Mouse (Mus musculus) heart, embryonic 14.5 days (tissue): Measurements from ENCODE around the gene Pik3r6. TPM values are rescaled to one million over a fixed set of nuclear protein-coding genes. Genes with fewer than 3 reads are reported as not detected.
A peak's percentile ranks its signal among the peaks of the same experiment; 100 is the strongest.

ENCODE experiments used
- ATAC-seq: fragments of 200-750 bp; cut with Nextera tagmentation; 2 replicates; pipeline ENCODE4 v1.8.0; 2017; ENCODE audit warnings: low read depth, moderate TSS enrichment; ENCODE audit not compliant: insufficient number of reproducible peaks, insufficient read depth, low FRiP score
- H3K27ac ChIP-seq, 2 experiments: fragments of 200-500 bp in 1 of 2; fragments of 300-500 bp in 1 of 2; sonication (generic) in 1 of 2; replicated peaks in 1 of 2; 2 replicates each; pipeline ENCODE4 v1.5.1; 2012 to 2014; ENCODE audit warnings: low read depth in 2 of 2, low read length in 2 of 2, control low read depth in 1 of 2, mild to moderate bottlenecking in 1 of 2, mixed read lengths in 1 of 2; ENCODE audit not compliant: control insufficient read depth in 1 of 2, insufficient read depth in 1 of 2
- H3K27me3 ChIP-seq: fragments of 300-500 bp; sonication (generic); 2 replicates; pipeline ENCODE4 v1.6.1; 2014; ENCODE audit warnings: mild to moderate bottlenecking, low read length, control low read depth; ENCODE audit not compliant: control insufficient read depth, insufficient read depth
- H3K36me3 ChIP-seq: fragments of 300-500 bp; sonication (generic); 2 replicates; pipeline ENCODE4 v1.6.1; 2014; ENCODE audit warnings: mild to moderate bottlenecking, control low read depth, low read length, mixed read lengths; ENCODE audit not compliant: control insufficient read depth, insufficient read depth
- H3K4me1 ChIP-seq, 2 experiments: fragments of 200-500 bp in 1 of 2; fragments of 300-500 bp in 1 of 2; sonication (generic) in 1 of 2; 2 replicates each; pipeline ENCODE4 v1.6.1; 2012 to 2014; ENCODE audit warnings: low read length in 2 of 2, control low read depth in 1 of 2, mixed read lengths in 1 of 2; ENCODE audit not compliant: control insufficient read depth in 2 of 2, insufficient read depth in 2 of 2
- H3K4me2 ChIP-seq: fragments of 300-500 bp; sonication (generic); 2 replicates; pipeline ENCODE4 v1.6.1; 2014; ENCODE audit warnings: mild to moderate bottlenecking, low read length
- H3K4me3 ChIP-seq, 2 experiments: fragments of 200-500 bp in 1 of 2; fragments of 300-500 bp in 1 of 2; sonication (generic) in 1 of 2; 2 replicates each; pipeline ENCODE4 v1.5.1; 2012 to 2014; ENCODE audit warnings: low read length in 2 of 2, mild to moderate bottlenecking in 2 of 2, control low read depth in 1 of 2, low read depth in 1 of 2, moderate library complexity in 1 of 2; ENCODE audit not compliant: control insufficient read depth in 1 of 2, insufficient read depth in 1 of 2
- H3K9ac ChIP-seq: fragments of 300-500 bp; sonication (generic); 2 replicates; pipeline ENCODE4 v1.6.1; 2014; ENCODE audit warnings: mild to moderate bottlenecking, low read length
- H3K9me3 ChIP-seq: fragments of 300-500 bp; sonication (generic); 2 replicates; pipeline ENCODE4 v1.6.1; 2016; ENCODE audit warnings: low read length, control low read depth; ENCODE audit not compliant: control insufficient read depth
- WGBS: fragments of 180-500 bp; shearing (Covaris S2); extraction: QIAGEN DNeasy Blood & Tissue Kit; methylation state at CpG from one replicate; pipeline ENCODE4 v1.1.7; 2014; 5-methylcytosine and 5-hydroxymethylcytosine counted together
- polyA plus RNA-seq: library from polyadenylated mRNA; unstranded; fragments of >200 nt; fragmentation: Nextera tagmentation; extraction: Ambion mirVana; gene quantifications from 2 replicates; pipeline ENCODE4 v1.2.1, GENCODE M21; 2014

Gene Pik3r6
- polyA plus RNA-seq, 1 experiment from 2014 or later = 2.8 TPM

DNA sequence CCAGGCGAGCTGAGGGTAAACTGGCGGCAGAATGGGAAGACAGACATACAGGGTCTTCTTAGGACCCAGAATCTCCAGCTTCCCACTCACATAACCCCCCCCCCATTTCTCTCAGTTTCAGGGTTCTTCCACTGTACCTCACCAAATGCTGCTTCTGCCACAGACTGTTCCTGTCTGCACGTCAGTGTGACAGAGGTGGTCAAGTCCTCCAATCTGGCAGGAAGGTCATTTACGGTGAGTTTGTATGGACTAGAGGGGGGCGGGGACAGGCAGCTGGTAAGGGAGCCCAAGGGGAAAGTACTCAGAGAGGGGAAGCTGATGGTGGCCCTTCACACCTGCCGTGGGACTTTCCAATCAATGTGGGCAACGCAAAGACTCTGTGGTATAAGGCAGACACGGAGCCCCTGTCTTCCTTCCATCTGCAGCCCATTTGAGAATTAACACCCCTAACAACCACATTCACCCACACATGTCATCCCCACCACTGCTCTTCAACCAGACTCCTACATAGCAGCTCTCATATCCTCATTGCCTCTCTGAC, 42.9 kb downstream of the Pik3r6 start:
- H3K4me2 ChIP-seq = no peak overlapping the region
- no peak for ATAC-seq
- 66% methylated on average over 8 of the region's 8 CpGs for WGBS
- no peak overlapping the region for H3K4me3 ChIP-seq
- no peak overlapping the region for H3K9ac ChIP-seq
- no peaks in the 10 kb centered on the region for H3K27me3 ChIP-seq
- no peaks in the 10 kb centered on the region for H3K36me3 ChIP-seq
- peaks cover 17 to 28% of the 10 kb centered on the region in 2 experiments for H3K4me1 ChIP-seq
- H3K27ac ChIP-seq = peak overlapping the region; percentile 49 to 75
- no peaks in the 10 kb centered on the region for H3K9me3 ChIP-seq

DNA sequence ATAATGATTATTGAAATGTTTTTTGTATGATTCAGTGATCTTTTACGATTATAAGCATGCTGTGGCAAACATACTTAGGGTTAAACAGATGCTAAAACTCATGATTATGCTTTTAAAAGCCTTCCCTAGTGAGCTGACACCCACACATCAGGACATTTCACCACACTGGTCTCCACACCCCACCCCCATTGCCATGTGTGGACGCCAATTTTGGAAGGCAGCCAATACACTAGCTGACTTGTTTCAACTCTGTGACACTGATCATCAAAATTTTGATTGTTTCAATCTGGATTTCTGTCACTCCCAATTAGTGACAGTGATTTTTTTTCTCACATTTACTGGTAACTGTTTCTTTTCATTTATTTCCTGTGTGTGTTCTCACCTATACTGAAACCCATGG, 44.7 kb downstream of the Pik3r6 start:
- WGBS = 38% methylated on average over 2 of the region's 2 CpGs
- Histone ChIP-seq H3K27ac (no peak overlapping the region), H3K9me3 (no peaks in the 10 kb centered on the region), H3K4me3 (no peak overlapping the region), H3K4me2 (no peak overlapping the region), H3K36me3 (no peaks in the 10 kb centered on the region), H3K4me1 (peaks cover 16 to 28% of the 10 kb centered on the region in 2 experiments), H3K27me3 (no peaks in the 10 kb centered on the region), H3K9ac (no peak overlapping the region)
- ATAC-seq = no peak

DNA sequence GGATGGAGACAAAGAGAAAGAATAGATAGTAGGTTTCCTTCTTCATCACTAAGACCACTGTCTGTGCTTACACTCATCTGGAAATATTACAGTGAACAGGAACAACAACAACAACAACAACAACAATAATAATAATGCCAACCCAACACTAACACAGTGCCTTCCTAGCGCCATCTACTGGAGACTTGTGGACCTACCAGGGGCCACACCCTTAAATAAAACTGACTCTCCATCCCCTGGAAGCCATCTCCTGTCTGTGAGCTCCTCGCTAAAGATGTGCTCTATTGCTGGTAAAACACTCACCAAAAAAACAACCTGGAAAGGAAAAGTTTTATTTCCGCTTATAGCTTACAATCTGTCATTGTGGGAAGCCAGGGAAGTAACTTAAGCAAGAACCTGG, 46.8 kb downstream of the Pik3r6 start:
- Histone ChIP-seq H3K9ac (no peak overlapping the region), H3K4me2 (no peak overlapping the region), H3K9me3 (no peaks in the 10 kb centered on the region), H3K4me1 (peaks cover 18 to 26% of the 10 kb centered on the region in 2 experiments), H3K27ac (no peak overlapping the region), H3K27me3 (no peaks in the 10 kb centered on the region), H3K4me3 (no peak overlapping the region), H3K36me3 (no peaks in the 10 kb centered on the region)
- ATAC-seq = no peak
- WGBS = 52% methylated on average over 3 of the region's 3 CpGs

- peaks cover 11 to 18% of the 10 kb centered on the region in 2 experiments for H3K4me1 ChIP-seq
- H3K4me3 ChIP-seq = no peak overlapping the region
- no peak overlapping the region for H3K9ac ChIP-seq
- no peak overlapping the region for H3K27ac ChIP-seq
- no peaks in the 10 kb centered on the region for H3K27me3 ChIP-seq
- no peak for ATAC-seq
- H3K4me2 ChIP-seq = no peak overlapping the region
- H3K36me3 ChIP-seq = no peaks in the 10 kb centered on the region
- no peaks in the 10 kb centered on the region for H3K9me3 ChIP-seq
- WGBS = 51% methylated on average over 4 of the region's 4 CpGs
Measured at GRCm38 (mm10) chr11:68550358-68550757, 47.5 kb downstream of the Pik3r6 start.

DNA sequence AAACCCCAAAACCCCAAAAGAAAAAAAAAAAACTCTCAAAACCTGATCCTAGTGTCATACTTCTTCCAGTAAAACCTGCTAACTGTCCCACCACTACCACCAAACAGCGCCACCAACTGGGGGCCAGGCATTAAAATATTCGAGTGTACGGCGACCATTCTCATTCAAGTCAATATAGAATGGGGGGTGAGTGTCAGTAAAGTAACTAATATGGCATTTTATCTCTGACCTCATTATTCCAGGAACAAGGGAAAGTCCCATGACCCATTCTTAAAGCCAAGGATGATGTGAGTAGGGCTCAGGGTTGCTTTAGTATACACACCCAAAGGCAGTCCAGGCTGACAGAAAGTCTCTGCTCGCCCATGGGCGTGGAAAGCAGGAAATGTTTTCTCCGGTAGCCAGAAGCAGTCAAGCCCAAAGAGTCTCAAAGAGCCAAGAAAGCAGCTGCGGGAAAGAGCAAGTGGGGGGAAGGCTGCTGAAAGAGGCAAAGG, 51.2 kb downstream of the Pik3r6 start:
- H3K27ac ChIP-seq = no peak overlapping the region
- H3K27me3 ChIP-seq = peaks cover 13% of the 10 kb centered on the region; the same call in 1 of the 2 replicates
- H3K4me1 ChIP-seq = peaks cover 0 to 2% of the 10 kb centered on the region in 2 experiments; a peak in 3 of 4 replicates
- no peak overlapping the region for H3K4me2 ChIP-seq
- H3K9ac ChIP-seq = no peak overlapping the region
- H3K4me3 ChIP-seq = no peak overlapping the region
- ATAC-seq = no peak
- WGBS = 26% methylated on average over 8 of the region's 8 CpGs
- H3K9me3 ChIP-seq = no peaks in the 10 kb centered on the region
- no peaks in the 10 kb centered on the region for H3K36me3 ChIP-seq

- Histone ChIP-seq H3K27ac (no peak within 1 kb of the TSS), H3K9ac (0 out of 2 replicates have a peak within 1 kb of the TSS, but pooled peaks have one; percentile 16), H3K36me3 (no peaks in the 10 kb centered on the region), H3K9me3 (0 out of 2 replicates have a peak, but pooled peaks cover 3% of the 10 kb centered on the region), H3K4me1 (peaks cover 0 to 2% of the 10 kb centered on the region in 2 experiments; a peak in 3 of 4 replicates), H3K4me3 (peak within 1 kb of the TSS; percentile 5 to 16; a peak in 3 of 4 replicates), H3K27me3 (peaks cover 13% of the 10 kb centered on the region; the same call in 1 of the 2 replicates), H3K4me2 (peak within 1 kb of the TSS; percentile 60)
- 9% methylated on average over 37 of the region's 37 CpGs for WGBS
- no peak for ATAC-seq
Measured at GRCm38 (mm10) chr11:68555918-68556584, 53.2 kb downstream of the Pik3r6 start, which contains the start of gene Mfsd6l. TSS of gene Mfsd6l (plus strand) at chr11:68556186.

DNA sequence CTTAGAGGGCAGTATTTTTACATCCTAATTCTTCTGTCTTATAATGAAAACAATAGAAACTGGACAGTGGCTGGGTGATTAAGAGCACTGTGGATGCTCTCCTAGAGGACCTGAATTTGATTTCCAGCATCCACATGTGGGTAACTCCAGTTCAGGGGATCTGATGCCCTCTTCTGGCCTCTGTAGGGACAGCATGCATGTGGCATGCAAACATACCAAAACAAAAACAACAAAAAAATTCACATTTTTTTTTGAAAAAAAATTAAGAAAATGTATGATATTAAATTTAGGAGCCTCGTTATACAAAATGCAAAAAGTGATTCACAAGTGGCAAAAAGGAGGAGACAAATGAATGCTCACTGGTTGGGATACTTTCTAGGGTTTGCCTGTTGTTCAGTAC, 56.7 kb downstream of the Pik3r6 start:
- Histone ChIP-seq H3K9me3 (0 out of 2 replicates have a peak, but pooled peaks cover 3% of the 10 kb centered on the region), H3K4me1 (no peaks in the 10 kb centered on the region; a peak in 2 of 4 replicates), H3K9ac (no peak overlapping the region), H3K4me3 (no peak overlapping the region), H3K36me3 (no peaks in the 10 kb centered on the region), H3K27ac (no peak overlapping the region), H3K4me2 (no peak overlapping the region), H3K27me3 (peaks cover 13% of the 10 kb centered on the region; the same call in 1 of the 2 replicates)
- WGBS = 38% methylated on average over 1 of the region's 1 CpGs
- ATAC-seq = no peak
